Mouse (Mus musculus) large intestine, adult 2 months (tissue): ENCODE results near the gene Gm10392. TPM values are rescaled to one million over a fixed set of nuclear protein-coding genes. Genes with fewer than 3 reads are reported as not detected.

ENCODE experiments used
- DNase-seq: peaks from one replicate; pipeline ENCODE4 v3.0.0-alpha.2; 2012; ENCODE audit warnings: low read depth, low spot score
- WGBS: fragments of 180-500 bp; shearing (Covaris S2); methylation state at CpG from one replicate; pipeline ENCODE4 v1.1.7; 2018; 5-methylcytosine and 5-hydroxymethylcytosine counted together
- polyA plus RNA-seq: library from polyadenylated mRNA; depleted of rRNA; stranded (reverse); fragments of >200 nt; gene quantifications from 2 replicates; pipeline ENCODE4 v1.2.3, GENCODE M21; 2012; rRNA removed

Gm10392 gene
- polyA plus RNA-seq, 1 experiment = not detected

- 2% methylated on average over 25 of the region's 25 CpGs for WGBS
- DNase-seq = no peak
These were observed 51.8 kb downstream of the Gm10392 start for GRCm38 (mm10) chr11:77467157-77467556.

Other genes with a start within 250 kb of the Gm10392 start
- gene Coro6, start 56.8 kb downstream of the Gm10392 start, polyA plus RNA-seq = 0.42 and 0.97 TPM in 2 replicates
- 15.1 and 17.8 TPM in 2 replicates for gene Ankrd13b, start 29.5 kb downstream of the Gm10392 start, polyA plus RNA-seq
- 56.9 and 73.4 TPM in 2 replicates for gene Git1, start 25.6 kb downstream of the Gm10392 start, polyA plus RNA-seq
- gene Abhd15, start 4.1 kb downstream of the Gm10392 start, polyA plus RNA-seq = 1.0 and 1.8 TPM in 2 replicates
- 22.6 and 24.3 TPM in 2 replicates for gene Trp53i13, start 3.2 kb downstream of the Gm10392 start, polyA plus RNA-seq
- gene Taok1, start 88.6 kb upstream of the Gm10392 start, polyA plus RNA-seq = 2.9 and 4.4 TPM in 2 replicates
- 5.4 and 12.3 TPM in 2 replicates for gene Nufip2, start 167.0 kb upstream of the Gm10392 start, polyA plus RNA-seq
- not detected in 2 replicates for gene Cryba1, start 206.1 kb upstream of the Gm10392 start, polyA plus RNA-seq
- 69.0 and 73.6 TPM in 2 replicates for gene Myo18a, start 244.0 kb upstream of the Gm10392 start, polyA plus RNA-seq